In the genomic region with DNA sequence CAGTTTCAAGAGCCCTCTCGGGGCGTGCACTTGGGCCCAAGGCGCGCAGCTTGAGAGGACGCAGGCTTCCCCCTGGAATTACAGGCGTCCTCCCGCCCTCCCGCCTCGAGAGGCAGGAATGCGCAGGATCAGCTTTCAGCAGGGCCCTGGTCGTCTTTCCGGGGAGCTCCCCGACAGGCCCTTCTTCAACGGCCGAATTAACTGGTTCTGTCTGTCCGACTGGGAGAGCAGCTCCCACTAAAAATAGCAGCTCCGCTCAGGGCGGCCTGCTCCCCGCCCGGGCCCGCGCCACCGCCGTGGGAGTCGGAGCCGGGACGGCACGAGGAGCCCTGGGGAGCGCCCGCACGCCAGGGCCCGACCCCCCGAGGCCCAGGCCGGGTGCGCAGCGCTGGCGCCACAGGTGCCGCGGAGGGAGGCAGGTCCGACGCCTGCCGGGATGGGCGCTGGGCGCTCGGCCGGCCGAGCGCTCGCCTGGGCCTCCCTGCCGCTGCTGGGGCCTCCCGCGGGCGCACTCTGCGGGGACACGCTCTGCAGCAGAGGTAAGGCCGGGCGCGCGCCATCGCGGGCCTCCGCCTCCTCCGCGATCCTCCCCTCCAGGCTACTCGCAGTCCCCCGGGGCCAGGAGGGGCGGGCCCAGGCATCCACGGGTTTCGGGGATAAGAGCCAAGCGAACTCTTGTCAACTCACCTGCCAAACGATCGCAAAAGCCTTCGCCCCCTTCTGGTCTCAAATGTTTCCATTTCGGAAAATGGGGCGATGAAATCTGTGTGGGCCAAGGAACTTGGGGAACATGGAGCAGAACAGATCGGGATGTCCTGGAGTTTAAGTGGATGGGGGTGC, we compare ENCODE assay signal across 8 mouse cellular contexts. TPM values are rescaled to one million over a fixed set of nuclear protein-coding genes. Genes with fewer than 3 reads are reported as not detected.
DNase-seq lines count a peak whose midpoint lies in the region; ATAC-seq and TF ChIP-seq lines count a peak whose summit lies in the region.

No protein-coding gene starts in this region.

- H3K27me3 ChIP-seq in ES-Bruce4 (ENCODE audit: control insufficient read depth, insufficient read depth, low read length, poor library complexity, severe bottlenecking), result peaks cover 2% of the 10 kb centered on the region; the same call in 1 of the 2 replicates
- H3K27me3 ChIP-seq in embryonic facial prominence, embryonic 14.5 days (replicated peaks; ENCODE audit: control insufficient read depth, insufficient read depth, low read length), result peaks cover 7% of the 10 kb centered on the region; the same call in 1 of the 2 replicates
- H3K27me3 ChIP-seq in midbrain, embryonic 11.5 days (ENCODE audit: control insufficient read depth, insufficient read depth, low read length), result peaks cover 46% of the 10 kb centered on the region

- TF ChIP-seq CTCF in ES-Bruce4 (IDR thresholded peaks at IDR 0.05; ENCODE audit: low read depth, low read length), result no peak

- no peak overlapping the region for H3K27ac ChIP-seq in ES-Bruce4 (ENCODE audit: insufficient read depth, low read length)
- peak overlapping the region; percentile 76 for H3K27ac ChIP-seq in embryonic facial prominence, embryonic 14.5 days (replicated peaks; ENCODE audit: low read depth, low read length)
- no peak overlapping the region for H3K27ac ChIP-seq in midbrain, embryonic 11.5 days (ENCODE audit: low read depth, low read length)

- peak overlapping the region; percentile 68 for H3K4me3 ChIP-seq in ES-Bruce4 (ENCODE audit: low read depth, low read length)
- peak overlapping the region; percentile 52 for H3K4me3 ChIP-seq in embryonic facial prominence, embryonic 14.5 days (ENCODE audit: low read depth, low read length)
- peak overlapping the region; percentile 49 for H3K4me3 ChIP-seq in midbrain, embryonic 11.5 days (ENCODE audit: low read depth, low read length)

- no peak for TF ChIP-seq EP300 in ES-Bruce4 (IDR thresholded peaks at IDR 0.05; ENCODE audit: insufficient read depth, low read depth, low read length)

- TF ChIP-seq POLR2A in ES-Bruce4 (IDR thresholded peaks at IDR 0.05; ENCODE audit: insufficient read depth, low read length), result no peak

- peak; percentile 66 for ATAC-seq in embryonic facial prominence, embryonic 14.5 days (ENCODE audit: low read depth)
- ATAC-seq in midbrain, embryonic 11.5 days (ENCODE audit: low FRiP score), result peak; percentile 59

- no peaks in the 10 kb centered on the region for H3K36me3 ChIP-seq in ES-Bruce4 (ENCODE audit: control insufficient read depth, insufficient read depth, low read length, poor library complexity, severe bottlenecking)
- H3K36me3 ChIP-seq in embryonic facial prominence, embryonic 14.5 days (ENCODE audit: control insufficient read depth, insufficient read depth, low read length), result no peaks in the 10 kb centered on the region
- H3K36me3 ChIP-seq in midbrain, embryonic 11.5 days (ENCODE audit: control insufficient read depth, insufficient read depth, low read length), result no peaks in the 10 kb centered on the region

- intact Hi-C loops in heart, postnatal 10 days (cut with DNase I), result loop anchor here (2.0 kb wide), 1 partner anchor 37 kb away; no protein-coding TSS in a partner anchor

- 2% methylated on average over 28 of the region's 76 CpGs for WGBS in embryonic facial prominence, embryonic 14.5 days
- under 1% methylated on average over 66 of the region's 76 CpGs for WGBS in midbrain, embryonic 11.5 days

- DNase-seq in adrenal gland, adult 2 months, result peak; percentile 79
- DNase-seq in embryonic facial prominence, embryonic 14.5 days (ENCODE audit: low spot score), result peak; percentile 85
- peak; percentile 80 to 83 for DNase-seq in heart, postnatal 10 days
- peak; percentile 80 to 88 for DNase-seq in kidney, postnatal 4 days
- peak; percentile 96 for DNase-seq in midbrain, embryonic 11.5 days (ENCODE audit: low spot score, missing footprints)
- peak; percentile 71 for DNase-seq in testis, postnatal 14 days (ENCODE audit: low spot score)
- DNase-seq in frontal cortex, postnatal 25 days (ENCODE audit: low spot score in 2 of 2), result no peak

- H3K4me1 ChIP-seq in ES-Bruce4 (ENCODE audit: control insufficient read depth, insufficient read depth, low read length), result peaks cover 3% of the 10 kb centered on the region
- H3K4me1 ChIP-seq in embryonic facial prominence, embryonic 14.5 days (ENCODE audit: control insufficient read depth, insufficient read depth, low read length), result peaks cover 4% of the 10 kb centered on the region; the same call in 1 of the 2 replicates
- H3K4me1 ChIP-seq in midbrain, embryonic 11.5 days (ENCODE audit: control insufficient read depth, insufficient read depth, low read length), result peaks cover 17% of the 10 kb centered on the region

- H3K9ac ChIP-seq in ES-Bruce4 (ENCODE audit: low read depth, poor library complexity, severe bottlenecking), result peak overlapping the region; percentile 71
- H3K9ac ChIP-seq in embryonic facial prominence, embryonic 14.5 days (ENCODE audit: low read depth, low read length), result peak overlapping the region; percentile 76
- peak overlapping the region; percentile 67 for H3K9ac ChIP-seq in midbrain, embryonic 11.5 days (ENCODE audit: low read length)

- peak overlapping the region; percentile 98 for H3K4me2 ChIP-seq in embryonic facial prominence, embryonic 14.5 days (ENCODE audit: low read depth, low read length)
- peak overlapping the region; percentile 67 for H3K4me2 ChIP-seq in midbrain, embryonic 11.5 days

- H3K9me3 ChIP-seq in ES-Bruce4 (replicated peaks; ENCODE audit: control insufficient read depth, insufficient read depth, low read length, poor library complexity, severe bottlenecking), result no peaks in the 10 kb centered on the region
- H3K9me3 ChIP-seq in embryonic facial prominence, embryonic 14.5 days (ENCODE audit: control insufficient read depth, low read length), result no peaks in the 10 kb centered on the region
- no peaks in the 10 kb centered on the region for H3K9me3 ChIP-seq in midbrain, embryonic 11.5 days (ENCODE audit: control insufficient read depth, low read length)

RNA-seq across cellular contexts. Expression of gene Dab2ip, which starts 23.7 kb away (rescaled TPM):
- 29.4 and 37.3 TPM in 2 replicates for polyA plus RNA-seq in ES-Bruce4 (2011; ENCODE audit: insufficient read depth, insufficient read length, low read depth, missing spikeins)
- total RNA-seq in adrenal gland, adult 2 months (2021), result 10 to 100 TPM; 69.4 to 82.3 TPM
- 191 and 192 TPM in 2 replicates for polyA plus RNA-seq in adrenal gland, adult 2 months (2012; rRNA removed)
- 42.8 and 50.5 TPM in 2 replicates for polyA plus RNA-seq in embryonic facial prominence, embryonic 14.5 days (2014; fragmentation: Nextera tagmentation; extraction: Ambion mirVana)
- 10 to 100 TPM; 55.7 to 64.7 TPM for total RNA-seq in heart, postnatal 10 days (2021)
- 32.6 and 42.3 TPM in 2 replicates for polyA plus RNA-seq in midbrain, embryonic 11.5 days (2014; fragmentation: Nextera tagmentation; extraction: Ambion mirVana)

Comparison
In these comparisons a context has a peak if more than half of its experiments do, and no peak if none do; other contexts are left out.
1. DNase-seq: peak in adrenal gland, adult 2 months (single experiment), embryonic facial prominence, embryonic 14.5 days (single experiment), heart, postnatal 10 days (2 of 2), kidney, postnatal 4 days (2 of 2), midbrain, embryonic 11.5 days (single experiment) and testis, postnatal 14 days (single experiment); none in frontal cortex, postnatal 25 days (0 of 2).
2. Peak in every context shown above with its lines, with median percentiles within 50 percentile points of each other: H3K4me3 ChIP-seq and H3K9ac ChIP-seq.